Mouse (Mus musculus): ENCODE results near the gene Serping1.

The Serping1 gene

GRCm38 (mm10) chr2:84779210-84779609 lies 4.0 kb upstream of the Serping1 start:
- no peak for DNase-seq

- DNase-seq = no peak
Measured at GRCm38 (mm10) chr2:84777706-84778105, 2.5 kb upstream of the Serping1 start.

GRCm38 (mm10) chr2:84775665-84776064 lies 421 bp upstream of the Serping1 start:
- no peak for DNase-seq

- DNase-seq = peak; percentile 26 to 51
Measured at GRCm38 (mm10) chr2:84774751-84775150, 493 bp downstream of the Serping1 start.

GRCm38 (mm10) chr2:84773195-84773594 lies 2.0 kb downstream of the Serping1 start:
- no peak for DNase-seq

- no peak for DNase-seq
Measured at GRCm38 (mm10) chr2:84772454-84772853, 2.8 kb downstream of the Serping1 start.

- DNase-seq = no peak
Measured at GRCm38 (mm10) chr2:84770501-84770900, 4.7 kb downstream of the Serping1 start.

- no peak for DNase-seq
Measured at GRCm38 (mm10) chr2:84762818-84763217, 12.4 kb downstream of the Serping1 start.

- no peak for DNase-seq
Measured at GRCm38 (mm10) chr2:84762295-84762694, 12.9 kb downstream of the Serping1 start.

GRCm38 (mm10) chr2:84761840-84762239 lies 13.4 kb downstream of the Serping1 start:
- DNase-seq = no peak

- no peak for DNase-seq
Measured at GRCm38 (mm10) chr2:84761309-84761708, 13.9 kb downstream of the Serping1 start.

- no peak for DNase-seq
Measured at GRCm38 (mm10) chr2:84760777-84761176, 14.5 kb downstream of the Serping1 start.

- DNase-seq = peak; percentile 57 to 59
Measured at GRCm38 (mm10) chr2:84758542-84759127, 16.6 kb downstream of the Serping1 start.

- no peak for DNase-seq
Measured at GRCm38 (mm10) chr2:84757026-84757682, 18.1 kb downstream of the Serping1 start.

- peak; percentile 76 to 80 for DNase-seq
Measured at GRCm38 (mm10) chr2:84756245-84756644, 19.0 kb downstream of the Serping1 start.

GRCm38 (mm10) chr2:84750115-84750514 lies 25.1 kb downstream of the Serping1 start:
- DNase-seq = no peak

GRCm38 (mm10) chr2:84744126-84744525 lies 31.1 kb downstream of the Serping1 start:
- DNase-seq = no peak

GRCm38 (mm10) chr2:84743561-84743960 lies 31.7 kb downstream of the Serping1 start, which contains the start of gene Gm19426:
Gm19426 (minus strand) TSS chr2:84743655.
- peak; percentile 81 to 84 for DNase-seq

GRCm38 (mm10) chr2:84742451-84743283 lies 32.6 kb downstream of the Serping1 start:
- no peak for DNase-seq

GRCm38 (mm10) chr2:84741841-84742450 lies 33.3 kb downstream of the Serping1 start:
- DNase-seq = no peak

GRCm38 (mm10) chr2:84740608-84741333 lies 34.5 kb downstream of the Serping1 start:
- peak in 1 of 2 experiments; percentile 26 for DNase-seq

GRCm38 (mm10) chr2:84738271-84738911 lies 36.9 kb downstream of the Serping1 start:
- DNase-seq = peak; percentile 64 to 74
